Mouse (Mus musculus): ENCODE measurements around the gene Unk.

Unk gene

DNA sequence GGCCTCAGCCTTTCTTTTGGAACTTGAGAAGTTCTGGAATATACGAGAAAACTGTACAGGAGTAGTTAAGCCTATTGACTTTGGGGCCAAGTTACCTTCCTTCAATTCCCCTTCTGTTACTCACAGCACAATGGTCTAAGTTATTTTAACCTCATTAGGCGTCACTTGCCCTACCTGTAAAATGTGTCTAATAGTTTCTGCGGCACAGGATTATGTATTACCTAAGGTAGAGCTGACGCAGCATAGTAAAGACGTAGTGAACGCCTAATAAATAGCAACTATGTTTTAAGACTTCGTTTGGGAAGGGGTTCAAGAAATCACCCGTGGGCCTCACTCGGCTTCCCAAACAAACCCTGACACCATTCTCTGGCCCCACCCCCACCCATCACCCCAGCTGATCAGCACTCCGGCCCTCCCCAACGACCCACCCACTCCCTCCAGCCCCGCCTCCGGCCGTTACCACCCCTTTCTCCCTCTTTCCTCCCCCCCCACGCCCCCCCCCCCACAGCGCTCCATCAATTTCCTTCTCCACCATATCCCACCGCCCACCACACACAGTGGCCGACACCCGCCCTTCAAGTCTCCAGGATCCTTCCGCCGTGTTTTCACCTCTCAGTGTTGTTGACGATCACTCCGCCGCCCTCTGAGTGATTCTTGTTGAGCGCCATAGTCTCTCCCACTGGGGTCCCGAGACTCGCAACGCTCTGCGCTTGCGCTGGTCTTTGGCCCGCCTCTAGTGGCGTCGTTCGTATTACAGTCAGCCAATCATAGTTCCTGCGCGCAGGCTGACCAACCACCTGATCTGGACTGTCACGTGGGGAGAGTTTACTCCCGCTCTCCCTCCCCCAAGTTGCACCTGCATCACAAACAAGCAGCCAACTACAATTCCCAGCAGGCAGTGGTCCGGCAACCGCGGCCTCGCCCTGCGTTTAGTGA, 56.4 kb downstream of the Unk start, which contains the start of gene Wbp2:
Wbp2 (minus strand) TSS at position 738 of the 936 bp plus-strand sequence.
- in situ Hi-C loops (cut with MboI, MseI), result no loop called here

DNA sequence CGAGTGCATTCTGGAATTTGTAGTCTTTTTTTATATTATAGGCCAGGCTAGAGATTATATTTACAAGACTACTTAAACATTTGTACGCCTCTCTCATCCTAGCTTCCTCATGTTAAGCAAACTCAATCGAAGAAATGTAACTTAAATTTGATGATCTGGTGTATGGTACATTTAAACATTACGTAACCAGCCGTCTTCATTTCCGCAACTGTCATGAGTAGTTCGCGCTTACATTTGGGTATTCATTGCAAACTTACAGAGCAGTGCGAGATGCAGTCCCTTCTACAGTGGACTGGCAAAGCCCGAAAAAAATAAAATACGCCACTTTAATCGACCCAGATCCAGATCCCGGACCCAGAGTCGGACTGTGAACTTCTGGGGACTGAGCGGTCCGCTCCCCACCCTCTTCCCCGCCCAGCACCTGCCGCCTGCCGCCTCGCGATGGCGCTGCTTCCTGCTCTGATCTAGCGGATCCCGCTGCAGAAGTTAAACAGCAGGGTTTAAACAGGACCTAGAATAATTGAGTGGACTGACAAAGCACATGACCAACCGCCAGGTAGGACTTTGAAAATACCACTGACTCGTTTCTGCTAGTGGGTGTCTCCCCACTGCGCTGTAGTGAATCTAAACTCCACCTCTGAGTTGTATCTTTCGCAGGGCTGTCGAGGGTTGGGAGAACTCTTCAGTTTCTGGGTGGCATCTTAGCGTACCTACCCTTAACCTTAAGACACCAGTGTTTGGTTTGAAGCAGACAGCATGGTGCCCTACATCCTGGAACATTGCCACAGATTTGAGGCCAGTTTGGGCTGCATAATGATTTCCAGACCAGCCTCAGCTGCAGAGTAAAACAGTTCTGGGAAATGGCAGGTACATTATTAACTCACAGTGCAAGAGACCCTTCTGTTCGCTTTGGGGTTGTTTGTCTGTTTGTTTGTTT, 57.3 kb downstream of the Unk start:
- in situ Hi-C loops (cut with MboI, MseI), result no loop called here

DNA sequence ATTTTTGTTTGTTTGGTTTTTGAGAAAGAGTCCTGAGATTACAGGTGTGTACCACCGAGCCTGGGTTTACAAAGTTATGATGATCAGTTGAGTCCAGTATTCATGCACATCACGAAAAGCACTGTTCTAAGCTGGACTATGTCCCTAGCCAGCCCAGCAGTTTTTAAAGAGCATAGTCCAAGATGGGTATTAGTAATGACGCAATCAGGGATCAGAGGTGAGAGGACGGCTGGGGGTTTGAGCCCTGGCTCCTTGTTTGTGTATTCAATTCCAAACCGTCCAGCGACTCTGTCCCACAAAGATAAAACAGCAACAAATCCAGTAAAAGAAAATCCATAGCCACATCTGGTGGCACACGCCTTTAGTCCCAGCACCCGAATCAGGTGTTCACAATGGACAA, 58.1 kb downstream of the Unk start:
- in situ Hi-C loops (cut with MboI, MseI), result no loop called here

DNA sequence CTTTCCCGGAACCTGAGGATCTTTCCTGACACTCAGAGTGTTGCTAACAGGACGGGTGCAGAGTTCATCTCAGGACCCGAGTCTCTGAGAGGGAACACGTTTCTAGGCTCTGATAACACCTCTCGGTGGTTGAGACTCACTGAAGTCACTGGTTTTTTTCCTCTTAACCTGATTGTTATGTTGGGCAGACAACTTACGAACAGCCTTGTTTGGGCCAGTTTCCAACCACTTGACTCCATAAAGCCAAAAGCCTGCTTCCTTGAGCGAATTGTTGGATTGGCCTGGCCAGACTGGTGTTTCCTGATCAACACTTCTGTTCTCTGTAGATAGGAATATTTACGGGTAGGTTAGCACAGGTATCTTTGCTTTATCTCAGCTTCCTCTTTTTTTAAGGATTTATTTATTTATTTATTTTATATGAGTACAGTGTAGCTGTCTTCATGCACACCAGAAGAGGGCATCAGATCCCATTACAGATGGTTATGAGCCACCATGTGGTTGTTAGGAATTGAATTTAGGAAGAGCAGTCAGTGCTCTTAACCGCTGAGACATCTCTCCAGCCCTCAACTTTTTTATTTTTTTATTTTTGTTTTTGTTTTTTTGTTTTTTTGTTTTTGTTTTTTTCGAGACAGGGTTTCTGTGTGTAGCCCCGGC, 58.7 kb downstream of the Unk start:
- in situ Hi-C loops (cut with MboI, MseI), result no loop called here

DNA sequence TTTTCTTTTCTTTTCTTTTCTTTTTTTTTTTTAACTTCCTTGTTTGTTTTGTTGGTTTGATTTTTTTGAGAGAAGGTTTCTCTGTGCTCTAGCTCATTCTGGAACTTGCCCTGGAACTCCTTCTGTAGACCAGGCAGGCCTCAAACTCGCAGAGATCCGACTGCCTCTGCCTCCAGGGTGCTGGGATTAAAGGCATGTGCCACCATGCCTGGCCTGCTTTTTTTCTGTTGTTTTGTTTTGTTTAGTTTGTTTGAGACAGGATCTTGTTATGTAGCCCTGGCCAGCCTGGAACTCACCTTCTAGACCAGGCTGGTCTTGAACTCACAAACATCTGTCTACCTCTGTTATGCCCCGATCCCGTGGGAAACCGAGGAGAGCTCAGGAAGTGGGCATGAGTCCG, 59.4 kb downstream of the Unk start:
- in situ Hi-C loops (cut with MboI, MseI), result no loop called here

DNA sequence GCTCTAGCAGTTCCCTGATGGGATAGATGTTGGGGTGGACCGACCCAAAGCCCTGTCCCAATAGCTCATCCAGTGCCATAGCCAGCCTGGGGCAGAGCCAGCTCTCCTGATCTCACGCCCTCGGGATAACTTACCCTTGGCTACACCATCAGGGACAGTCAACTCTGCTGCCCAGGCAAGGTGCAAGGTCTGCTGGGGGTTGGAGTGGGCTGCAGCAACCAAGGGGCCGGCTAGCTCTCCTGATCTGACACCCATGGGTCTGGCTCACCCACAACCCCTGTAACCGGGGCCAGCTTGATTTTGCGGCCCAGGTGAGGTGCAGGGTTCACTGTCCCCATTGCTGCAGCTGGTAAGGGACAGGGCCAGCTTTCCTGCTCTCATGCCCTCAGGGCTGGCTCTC, 61.5 kb downstream of the Unk start:
- in situ Hi-C loops (cut with MboI, MseI), result loop anchor here in 1 of 2 experiments (5.0 kb wide), 1 partner anchor 41 kb away; the partner anchor contains the start of gene Trim65

DNA sequence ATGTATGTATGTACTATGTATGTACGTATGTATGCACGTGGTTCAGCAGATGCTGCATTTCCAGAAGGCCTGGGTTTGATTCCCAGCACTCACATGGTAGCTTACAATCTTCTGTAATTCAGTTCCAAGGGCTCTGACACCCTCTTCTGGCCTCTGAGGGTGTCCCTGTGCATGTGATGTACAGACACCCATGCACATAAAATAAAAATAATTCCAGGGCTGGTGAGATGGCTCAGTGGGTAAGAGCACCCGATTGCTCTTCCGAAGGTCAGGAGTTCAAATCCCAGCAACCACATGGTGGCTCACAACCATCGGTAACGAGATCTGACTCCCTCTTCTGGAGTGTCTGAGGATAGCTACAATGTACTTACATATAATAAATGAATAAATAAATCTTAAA, 62.8 kb downstream of the Unk start:
- in situ Hi-C loops (cut with MboI, MseI), result loop anchor here in 1 of 2 experiments (5.0 kb wide), 1 partner anchor 39 kb away; the partner anchor contains the start of gene Trim65

DNA sequence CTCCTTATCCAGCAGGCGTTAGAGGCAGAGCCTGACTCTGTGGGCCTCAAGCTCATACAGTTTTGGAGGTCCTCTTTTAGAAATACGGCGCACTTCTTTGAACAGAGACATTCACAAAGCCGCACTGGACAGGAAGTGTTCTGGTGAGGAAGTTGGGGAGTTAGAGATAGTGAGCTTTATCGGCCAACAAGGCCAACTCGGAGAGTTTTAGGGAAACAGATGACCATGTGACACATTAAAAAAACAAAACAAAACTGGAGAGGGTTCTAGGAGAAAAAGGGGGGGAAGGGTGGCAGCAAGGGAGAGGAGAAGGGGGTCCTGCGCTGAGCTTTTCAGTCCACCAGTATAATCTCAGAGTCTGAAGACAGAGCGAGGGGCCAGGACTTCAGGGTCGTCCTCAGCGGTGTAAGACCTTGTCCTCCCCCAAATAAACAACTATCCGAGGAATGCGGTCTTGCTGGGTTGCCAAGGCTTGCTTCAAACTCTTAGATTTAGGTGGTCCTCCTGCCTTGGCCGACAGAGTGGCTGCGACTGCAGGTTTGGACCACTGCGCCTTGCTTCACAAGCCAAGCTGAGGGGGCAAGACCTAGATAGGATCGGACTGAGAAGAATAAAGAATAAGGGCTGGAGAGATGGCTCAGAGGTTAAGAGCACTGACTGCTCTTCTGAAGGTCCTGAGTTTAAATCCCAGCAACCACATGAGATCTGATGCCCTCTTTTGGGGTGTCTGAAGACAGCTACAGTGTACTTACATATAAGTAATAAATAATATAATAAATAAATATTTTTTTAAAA, 63.8 kb downstream of the Unk start:
- in situ Hi-C loops (cut with MboI, MseI), result loop anchor here in 1 of 2 experiments (5.0 kb wide), 1 partner anchor 38 kb away; the partner anchor contains the start of gene Trim65

DNA sequence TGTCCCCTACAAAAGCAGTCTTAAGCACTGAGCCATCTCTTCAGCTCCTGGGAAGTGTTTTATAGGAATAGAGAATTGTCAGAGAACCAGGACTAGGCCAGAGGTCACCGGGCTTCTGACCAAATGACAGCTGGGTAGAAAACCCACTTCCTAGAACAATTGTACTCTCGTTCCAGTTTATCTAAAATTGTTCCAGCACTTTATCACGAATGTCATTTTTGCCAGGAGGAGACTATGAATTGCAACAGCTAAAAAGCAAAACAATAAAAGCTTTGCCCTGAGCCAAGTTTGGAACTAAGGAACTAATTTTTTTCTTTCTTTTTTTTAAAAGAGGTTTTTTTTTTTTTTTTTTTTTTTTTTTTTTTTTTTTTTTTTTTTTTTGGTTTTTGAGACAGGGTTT, 65.5 kb downstream of the Unk start:
- in situ Hi-C loops (cut with MboI, MseI), result no loop called here

DNA sequence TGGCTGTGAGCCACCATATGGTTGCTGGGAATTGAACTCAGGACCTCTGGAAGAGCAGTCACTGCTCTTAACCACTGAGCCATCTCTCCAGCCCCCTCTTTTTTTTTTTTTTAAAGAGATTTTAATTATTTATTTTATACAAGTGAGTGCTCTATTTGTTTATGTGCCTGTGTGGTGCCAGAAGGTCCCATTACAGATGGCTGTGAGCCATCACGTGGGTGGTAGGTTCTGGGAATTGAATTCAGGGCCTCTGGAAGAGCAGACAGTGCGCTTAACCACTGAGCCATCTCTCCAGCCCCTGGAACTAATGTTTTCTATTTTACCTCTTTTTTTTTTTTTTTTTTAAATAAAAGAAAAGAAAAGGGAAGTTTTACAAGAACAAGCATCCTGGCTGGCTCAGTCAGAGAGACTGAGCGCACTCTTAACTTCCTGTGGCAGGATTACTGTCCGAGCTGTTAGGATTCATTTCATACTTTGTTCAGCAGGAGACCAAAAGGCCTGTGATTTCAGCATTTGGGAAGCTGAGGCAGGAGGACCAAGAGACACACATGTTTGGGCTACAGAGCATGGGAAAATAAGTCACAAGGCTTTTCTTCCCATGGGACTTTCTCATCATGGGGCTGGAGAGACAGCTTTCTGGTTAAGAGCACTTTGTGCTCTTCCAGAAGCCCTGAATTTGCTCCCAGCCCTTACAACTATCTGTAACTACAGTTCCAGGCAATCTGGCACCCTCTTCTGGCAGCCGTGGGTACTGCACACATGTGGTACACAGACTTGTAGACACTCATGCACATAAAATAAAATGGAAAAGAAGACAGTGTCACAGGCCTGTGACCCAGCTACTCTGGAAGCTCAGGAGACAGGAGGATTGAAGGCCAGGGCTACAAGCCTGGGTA, 66.3 kb downstream of the Unk start:
- in situ Hi-C loops (cut with MboI, MseI), result no loop called here

DNA sequence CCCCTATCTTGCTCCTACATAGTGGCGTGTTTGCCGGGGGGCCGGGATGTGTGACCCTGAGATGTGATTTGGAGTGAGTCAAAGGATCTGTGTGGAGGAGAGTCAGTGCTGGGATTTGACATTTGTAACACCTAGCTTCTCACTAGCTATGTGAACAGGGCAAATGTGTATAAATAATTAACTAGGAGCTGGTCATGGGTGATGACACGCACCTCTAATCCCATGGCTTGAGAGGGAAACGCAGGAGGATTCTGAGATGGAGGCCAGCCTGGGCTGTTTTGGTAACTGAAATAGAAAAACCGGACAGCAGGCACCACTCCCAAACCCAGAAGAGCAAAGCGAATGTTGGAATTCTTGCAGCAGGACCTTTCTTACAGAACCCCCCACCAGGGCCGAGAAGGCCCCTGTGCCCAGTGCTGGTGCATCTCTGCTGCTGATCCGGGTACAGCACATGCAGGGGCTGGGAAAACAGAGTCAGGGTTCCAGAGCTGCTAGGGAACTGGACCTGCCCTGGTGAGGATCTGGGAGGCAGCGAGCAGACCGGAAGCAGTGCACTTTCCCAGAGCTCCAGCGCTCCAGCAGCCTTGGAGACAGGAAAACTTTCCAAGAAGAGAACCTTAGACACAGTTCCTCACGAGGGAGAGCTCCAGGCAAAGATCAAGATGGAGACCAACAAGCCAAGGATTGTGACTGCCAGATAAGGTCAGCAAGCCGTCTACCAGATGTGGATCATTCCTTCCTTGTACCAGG, 68.8 kb downstream of the Unk start:
- in situ Hi-C loops (cut with MboI, MseI), result no loop called here

DNA sequence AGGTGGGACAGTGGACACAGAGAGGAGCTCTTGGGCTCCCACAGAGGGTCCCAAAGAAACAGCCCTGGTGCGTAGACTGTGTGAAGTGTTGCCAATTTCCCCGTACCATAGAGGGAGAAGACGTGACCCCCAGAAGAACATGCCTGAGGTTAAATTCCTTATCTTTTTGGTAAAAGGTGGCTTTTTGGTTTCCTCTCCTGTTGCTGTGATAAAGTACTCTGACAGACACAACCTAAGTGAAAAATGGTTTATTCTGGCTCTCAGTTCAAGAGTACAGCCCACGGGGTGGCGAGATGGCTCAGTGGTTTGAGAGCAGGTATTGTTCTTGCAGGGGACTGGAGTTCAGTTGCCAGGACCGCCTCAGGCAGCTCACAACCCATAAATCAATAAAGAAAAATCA, 69.3 kb downstream of the Unk start:
- in situ Hi-C loops (cut with MboI, MseI), result no loop called here

DNA sequence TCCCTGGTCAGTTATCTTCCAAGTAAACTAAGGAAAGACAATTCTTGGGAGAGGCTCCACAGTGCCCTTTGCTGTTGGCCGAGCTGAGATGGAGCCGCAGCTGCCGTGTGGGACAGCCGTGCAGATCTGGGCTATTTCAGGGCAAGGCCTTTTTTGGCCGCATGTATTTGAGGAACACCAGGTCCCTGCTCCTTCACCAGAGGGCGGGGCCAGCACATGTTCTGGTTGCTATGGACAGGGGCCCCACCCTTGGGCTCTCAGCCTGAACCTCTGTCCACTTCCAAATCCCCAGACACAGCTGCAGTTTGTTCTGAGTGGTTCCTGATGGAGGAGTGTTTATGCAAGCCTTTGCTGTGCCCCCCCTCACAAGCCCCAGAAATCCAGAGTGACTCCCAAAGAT, 70.3 kb downstream of the Unk start:
- in situ Hi-C loops (cut with MboI, MseI), result no loop called here

DNA sequence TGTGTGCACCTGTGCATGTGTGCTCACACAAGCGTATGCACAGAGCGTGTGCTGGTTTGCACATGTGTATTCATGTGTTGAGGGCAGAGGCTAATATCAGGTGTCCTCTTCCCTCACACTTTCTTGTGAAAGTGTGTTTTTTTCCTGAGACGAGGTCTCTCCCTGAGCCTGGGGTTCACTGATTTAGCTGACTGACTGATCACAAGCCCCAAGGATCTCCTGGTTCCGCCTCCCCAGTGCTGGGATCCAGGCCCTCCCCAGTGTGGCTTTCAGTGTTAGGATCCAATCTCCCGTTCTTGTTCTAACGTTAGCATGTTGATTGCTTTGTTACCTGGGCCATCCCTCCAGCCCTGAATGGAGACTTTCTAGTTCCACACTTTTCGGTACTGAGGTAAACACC, 70.7 kb downstream of the Unk start:
- in situ Hi-C loops (cut with MboI, MseI), result no loop called here

DNA sequence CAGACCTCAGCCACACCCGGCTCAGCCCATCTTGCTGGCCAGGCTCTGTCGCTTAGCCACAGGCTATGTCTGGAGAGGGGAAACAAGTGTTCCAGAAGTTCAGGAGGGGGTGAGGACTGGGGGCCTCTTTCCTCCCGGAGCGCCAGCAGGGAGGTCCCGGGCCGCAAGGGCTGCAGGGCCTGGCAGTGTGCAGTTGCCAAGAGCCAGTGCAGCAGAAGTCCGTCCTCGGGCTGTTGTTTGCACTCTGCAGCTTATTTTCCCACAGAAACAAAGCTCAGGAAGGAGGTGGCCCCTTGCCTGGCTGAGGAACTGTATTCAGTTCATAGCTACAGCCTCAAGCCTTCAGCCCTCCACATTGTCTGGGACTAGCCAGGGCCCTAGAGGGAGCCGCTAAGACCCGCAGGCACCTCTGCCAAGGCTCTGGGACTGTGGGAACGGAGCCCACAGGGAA, 71.8 kb downstream of the Unk start:
- in situ Hi-C loops (cut with MboI, MseI), result no loop called here

DNA sequence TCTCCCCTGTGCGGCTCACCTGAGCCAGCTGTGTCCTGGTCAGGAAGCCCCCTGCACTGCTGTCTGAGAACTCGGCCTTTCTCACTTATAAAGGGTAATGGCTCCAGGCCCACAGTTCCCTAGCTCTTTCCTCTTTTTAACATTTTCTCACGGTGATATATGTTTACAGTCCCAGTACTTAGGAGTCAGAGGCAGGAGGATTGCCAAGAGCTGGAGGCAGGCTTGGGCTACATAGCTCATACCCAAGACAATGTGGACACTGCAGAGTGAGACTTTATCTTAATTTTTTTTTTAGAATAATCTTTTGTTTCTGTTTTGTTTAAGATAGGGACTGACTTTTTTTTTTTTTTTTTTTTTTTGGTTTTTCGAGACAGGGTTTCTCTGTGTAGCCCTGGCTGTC, 72.3 kb downstream of the Unk start:
- in situ Hi-C loops (cut with MboI, MseI), result no loop called here

DNA sequence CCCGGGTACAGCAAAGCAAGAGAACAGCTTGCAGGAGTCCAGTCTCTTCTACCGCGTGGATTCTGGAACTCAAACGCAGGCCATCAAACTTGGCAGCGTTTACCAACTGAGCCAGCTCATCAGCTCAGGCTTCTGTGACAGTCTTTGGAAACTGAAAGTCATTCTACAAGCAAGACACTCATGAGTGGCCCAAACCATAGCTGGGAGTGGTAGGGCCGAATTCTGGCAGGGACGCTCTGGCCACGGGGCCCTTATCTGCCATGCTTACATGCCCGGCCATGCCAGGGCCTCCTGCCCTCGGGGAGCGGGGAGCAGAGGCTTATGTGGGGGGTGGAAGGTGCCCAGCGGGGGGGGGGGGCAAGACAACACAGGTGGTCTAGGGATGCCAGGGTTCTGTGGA, 73.5 kb downstream of the Unk start:
- in situ Hi-C loops (cut with MboI, MseI), result no loop called here

DNA sequence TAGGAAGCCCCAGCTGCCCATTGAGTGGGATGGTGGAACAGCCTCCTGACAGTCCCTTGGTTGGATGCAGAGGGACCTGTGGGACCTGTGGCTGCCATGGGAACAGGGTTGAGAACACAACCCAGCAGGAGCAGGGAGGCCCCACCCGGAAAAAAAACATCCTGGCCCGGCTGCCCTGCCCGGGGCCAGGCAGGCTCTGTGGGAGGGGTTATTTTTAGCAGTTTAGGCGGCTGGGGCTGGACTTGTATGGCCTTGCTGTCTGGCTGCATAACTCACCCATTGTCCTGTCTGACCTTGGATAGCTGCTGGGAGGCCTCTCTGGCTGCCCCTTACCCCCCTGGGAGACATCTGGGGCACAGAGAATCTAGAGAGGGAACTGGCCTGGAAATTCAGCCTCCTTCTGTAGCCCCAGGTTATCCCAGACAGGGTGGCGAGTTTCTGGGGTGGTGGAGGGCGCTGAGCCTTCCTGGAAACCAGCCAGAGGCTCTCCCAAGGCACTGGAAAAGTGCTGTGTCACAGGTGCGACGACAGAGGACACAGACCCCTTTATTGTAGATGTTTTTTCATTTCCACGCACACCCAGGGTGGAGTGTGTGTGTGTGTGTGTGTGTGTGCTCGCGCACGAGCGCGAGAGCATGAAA, 74.0 kb downstream of the Unk start:
- in situ Hi-C loops (cut with MboI, MseI), result no loop called here

All from T-helper 17 cell (primary cell).